Mouse (Mus musculus) embryo, embryonic 10 days (tissue): Measurements from ENCODE around the gene Cxcl17.
"Not testable (repeated sequence)": the region's sequence is repeated elsewhere in the genome, so short reads cannot be mapped to it uniquely, and the experiment has no call there.

Experiments
- DNase-seq: peaks from one replicate; pipeline ENCODE4 v3.0.0-alpha.2; 2015; ENCODE audit warnings: low spot score

The Cxcl17 gene

GRCm38 (mm10) chr7:25412833-25413441 is at the start of gene Cxcl17:
TSS of gene Cxcl17 (minus strand) at chr7:25412886.
- no peak for DNase-seq

GRCm38 (mm10) chr7:25462033-25462337 is 49.3 kb upstream of the Cxcl17 start:
- DNase-seq, result not testable (repeated sequence)

- DNase-seq, result not testable (repeated sequence)
These were observed 48.8 kb upstream of the Cxcl17 start for GRCm38 (mm10) chr7:25461336-25462032.

GRCm38 (mm10) chr7:25452103-25452502 is 39.4 kb upstream of the Cxcl17 start:
- DNase-seq, result no peak

GRCm38 (mm10) chr7:25449913-25450890 is 37.5 kb upstream of the Cxcl17 start:
- DNase-seq, result peak; percentile 26

GRCm38 (mm10) chr7:25440816-25441153 is 28.1 kb upstream of the Cxcl17 start:
- no peak for DNase-seq

GRCm38 (mm10) chr7:25439978-25440815 is 27.5 kb upstream of the Cxcl17 start:
- no peak for DNase-seq

- no peak for DNase-seq
These were observed 26.6 kb upstream of the Cxcl17 start for GRCm38 (mm10) chr7:25439124-25439822.

- no peak for DNase-seq
These were observed 24.0 kb upstream of the Cxcl17 start for GRCm38 (mm10) chr7:25436704-25437103.

- no peak for DNase-seq
These were observed 23.5 kb upstream of the Cxcl17 start for GRCm38 (mm10) chr7:25436226-25436625.

GRCm38 (mm10) chr7:25435546-25435851 is 22.8 kb upstream of the Cxcl17 start:
- DNase-seq, result no peak

- no peak for DNase-seq
These were observed 22.2 kb upstream of the Cxcl17 start for GRCm38 (mm10) chr7:25434654-25435545.

GRCm38 (mm10) chr7:25433781-25434560 is 21.3 kb upstream of the Cxcl17 start:
- DNase-seq, result no peak

GRCm38 (mm10) chr7:25433007-25433541 is 20.4 kb upstream of the Cxcl17 start:
- peak; percentile 37 for DNase-seq

- no peak for DNase-seq
These were observed 19.7 kb upstream of the Cxcl17 start for GRCm38 (mm10) chr7:25432381-25432780.

GRCm38 (mm10) chr7:25429886-25430784 is 17.4 kb upstream of the Cxcl17 start:
- DNase-seq, result no peak

- DNase-seq, result no peak
These were observed 15.6 kb upstream of the Cxcl17 start for GRCm38 (mm10) chr7:25428321-25428720.

GRCm38 (mm10) chr7:25427144-25427543 is 14.5 kb upstream of the Cxcl17 start:
- DNase-seq, result no peak
